Mouse (Mus musculus) E14TG2a.4 (cell line): Measurements from ENCODE around the gene Sema6d.

Source experiments
- H3K27me3 ChIP-seq: 2 replicates; pipeline ENCODE4 v1.6.1; 2014; ENCODE audit warnings: low read length, control low read depth; ENCODE audit not compliant: insufficient read depth
- H3K36me3 ChIP-seq: 2 replicates; pipeline ENCODE4 v1.6.1; 2014; ENCODE audit warnings: low read length, control low read depth; ENCODE audit not compliant: insufficient read depth
- H3K4me1 ChIP-seq: replicated peaks from 2 replicates; pipeline ENCODE4 v1.6.1; 2014; ENCODE audit warnings: low read depth, low read length, control low read depth
- H3K4me3 ChIP-seq: replicated peaks from 2 replicates; pipeline ENCODE4 v1.5.1; 2014; ENCODE audit warnings: mild to moderate bottlenecking, low read length
- H3K9me3 ChIP-seq: 2 replicates; pipeline ENCODE4 v1.6.1; 2014; ENCODE audit warnings: low read length, control low read depth
- CTCF ChIP-seq: conservative IDR thresholded peaks from 2 replicates; pipeline ENCODE4 v1.5.1; 2014; ENCODE audit warnings: low read length
- NANOG ChIP-seq: IDR thresholded peaks from 2 replicates; pipeline ENCODE4 v1.6.1; 2014; ENCODE audit warnings: borderline replicate concordance, low read length, mixed read lengths
- POU5F1 ChIP-seq: IDR thresholded peaks from 2 replicates; pipeline ENCODE4 v1.6.1; 2014; ENCODE audit warnings: low read length, borderline replicate concordance

The Sema6d gene

DNA sequence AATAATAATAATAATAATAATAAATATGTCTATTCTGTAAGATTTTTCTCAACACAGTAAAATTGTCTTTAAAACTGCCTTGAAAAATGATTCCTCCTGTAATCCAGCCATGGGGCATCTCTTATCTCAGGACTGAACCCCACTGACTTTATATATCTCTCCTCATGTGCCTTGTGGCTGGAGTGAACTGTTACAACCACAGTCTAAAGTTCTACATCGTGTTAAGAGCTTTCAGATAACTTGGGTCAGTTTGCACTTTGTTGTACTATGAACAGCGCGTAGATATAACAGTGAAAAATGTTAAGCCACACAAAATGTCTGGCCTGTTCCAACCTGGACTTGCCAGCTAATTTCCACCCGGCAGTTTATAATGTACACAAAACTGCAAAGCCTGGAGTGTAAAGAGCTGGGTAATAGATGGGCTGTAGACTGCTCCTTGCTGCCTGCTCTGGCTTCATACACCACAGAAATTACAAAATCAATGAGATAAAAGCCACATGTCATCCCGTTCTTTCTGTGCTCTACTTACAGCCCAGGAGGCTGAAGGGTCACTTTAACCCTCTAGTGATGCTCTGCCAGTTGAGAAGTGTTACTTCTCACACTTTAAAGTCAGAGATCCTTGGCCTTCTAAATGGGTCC lies 467.2 kb downstream of the Sema6d start:
- Histone ChIP-seq H3K4me1 (no peaks in the 10 kb centered on the region), H3K4me3 (no peak overlapping the region), H3K9me3 (no peaks in the 10 kb centered on the region), H3K27me3 (no peaks in the 10 kb centered on the region), H3K36me3 (no peaks in the 10 kb centered on the region)
- TF ChIP-seq POU5F1 (no peak), NANOG (no peak), CTCF (no peak)

DNA sequence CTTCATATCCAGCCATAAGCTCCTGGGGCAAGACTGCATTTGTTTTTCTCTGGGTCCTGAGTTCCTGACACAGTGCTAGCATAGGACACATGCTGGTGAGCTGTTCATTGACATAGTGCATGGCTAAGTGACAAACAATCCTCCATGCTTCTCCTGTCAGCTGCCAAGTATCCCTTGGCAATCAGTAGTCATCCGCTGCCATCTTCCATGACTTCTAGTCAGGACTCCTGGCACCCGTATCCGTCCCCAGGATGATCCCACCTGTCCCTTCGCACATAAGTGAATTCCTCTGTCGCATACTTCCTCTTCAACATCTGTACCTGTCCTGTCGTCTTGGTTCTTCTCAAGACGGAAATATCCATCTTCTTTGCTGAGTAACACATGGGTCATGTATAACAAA lies 468.3 kb downstream of the Sema6d start:
- H3K9me3 ChIP-seq = no peaks in the 10 kb centered on the region
- TF ChIP-seq NANOG (no peak), POU5F1 (no peak), CTCF (no peak)

DNA sequence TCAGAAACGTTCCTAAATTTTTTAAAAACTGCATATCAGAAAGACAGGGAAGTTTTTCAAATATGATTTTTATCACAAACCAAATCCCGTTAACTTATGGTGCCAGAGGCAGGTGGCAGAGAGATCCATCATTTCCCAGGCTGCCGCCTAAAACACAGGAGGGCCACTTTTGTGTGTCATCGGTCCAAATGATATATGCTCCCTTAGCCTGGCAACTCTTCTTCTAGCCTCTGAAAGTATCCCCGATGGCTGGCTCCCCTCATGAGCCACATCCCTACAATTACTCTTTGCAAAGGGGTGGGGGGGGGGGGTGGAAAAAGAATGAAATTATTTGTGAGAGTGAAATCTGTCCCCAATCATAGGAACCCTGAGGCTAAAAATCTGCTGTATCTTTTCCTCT lies 471.9 kb downstream of the Sema6d start:
- no peaks in the 10 kb centered on the region for H3K4me1 ChIP-seq
- H3K4me3 ChIP-seq = no peak overlapping the region
- H3K27me3 ChIP-seq = no peaks in the 10 kb centered on the region
- TF ChIP-seq CTCF = no peak
- TF ChIP-seq POU5F1 = no peak
- no peak for TF ChIP-seq NANOG
- no peaks in the 10 kb centered on the region for H3K36me3 ChIP-seq
- no peaks in the 10 kb centered on the region for H3K9me3 ChIP-seq

More for the DNA sequence above, 468.3 kb downstream of the Sema6d start:
- Histone ChIP-seq H3K36me3 (no peaks in the 10 kb centered on the region), H3K4me3 (no peak overlapping the region), H3K27me3 (no peaks in the 10 kb centered on the region), H3K4me1 (no peaks in the 10 kb centered on the region)

DNA sequence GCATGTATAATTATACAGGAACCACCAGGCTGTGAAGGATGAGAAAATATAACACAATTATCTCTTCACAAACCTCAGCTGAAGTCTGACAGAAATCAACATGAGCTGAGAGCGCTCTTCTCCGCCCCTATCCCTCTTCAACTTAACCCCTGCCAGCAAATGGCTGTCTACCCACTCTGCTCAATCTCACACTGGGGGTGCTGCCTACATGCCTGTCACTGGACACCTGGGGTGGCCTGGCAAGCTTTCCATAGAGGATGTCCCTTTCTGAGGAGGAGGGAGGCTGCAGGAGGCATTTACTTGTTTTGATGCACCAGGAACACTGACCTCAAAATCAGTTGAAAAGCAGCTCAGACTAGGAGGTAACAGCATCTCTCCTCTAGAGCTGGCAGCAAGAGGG lies 472.3 kb downstream of the Sema6d start:
- no peak for TF ChIP-seq NANOG
- TF ChIP-seq CTCF = no peak
- TF ChIP-seq POU5F1 = no peak
- no peaks in the 10 kb centered on the region for H3K4me1 ChIP-seq
- H3K9me3 ChIP-seq = no peaks in the 10 kb centered on the region

DNA sequence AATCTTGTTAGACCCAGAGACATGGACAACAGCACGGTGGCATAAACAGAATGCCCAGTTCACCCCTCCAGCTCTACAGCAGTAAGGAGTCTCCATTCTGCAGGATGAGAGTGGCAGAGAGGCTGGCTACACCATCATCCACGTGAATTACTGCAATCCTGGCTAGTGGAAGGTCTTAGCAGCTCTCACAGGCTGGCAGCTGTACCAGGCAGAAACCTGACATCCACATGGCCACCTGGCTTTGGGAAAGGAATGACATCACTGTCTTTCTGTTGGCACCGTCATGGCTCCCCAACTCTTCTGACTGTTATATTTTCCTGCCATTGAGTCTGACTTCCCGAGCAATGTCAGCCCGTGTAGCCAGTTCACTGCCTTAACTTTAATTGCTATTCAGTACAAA lies 474.0 kb downstream of the Sema6d start:
- TF ChIP-seq CTCF (no peak), POU5F1 (no peak), NANOG (no peak)
- Histone ChIP-seq H3K4me1 (no peaks in the 10 kb centered on the region), H3K27me3 (no peaks in the 10 kb centered on the region), H3K4me3 (no peak overlapping the region), H3K36me3 (no peaks in the 10 kb centered on the region), H3K9me3 (no peaks in the 10 kb centered on the region)

More for the DNA sequence above, 472.3 kb downstream of the Sema6d start:
- Histone ChIP-seq H3K4me3 (no peak overlapping the region), H3K27me3 (no peaks in the 10 kb centered on the region), H3K36me3 (no peaks in the 10 kb centered on the region)

DNA sequence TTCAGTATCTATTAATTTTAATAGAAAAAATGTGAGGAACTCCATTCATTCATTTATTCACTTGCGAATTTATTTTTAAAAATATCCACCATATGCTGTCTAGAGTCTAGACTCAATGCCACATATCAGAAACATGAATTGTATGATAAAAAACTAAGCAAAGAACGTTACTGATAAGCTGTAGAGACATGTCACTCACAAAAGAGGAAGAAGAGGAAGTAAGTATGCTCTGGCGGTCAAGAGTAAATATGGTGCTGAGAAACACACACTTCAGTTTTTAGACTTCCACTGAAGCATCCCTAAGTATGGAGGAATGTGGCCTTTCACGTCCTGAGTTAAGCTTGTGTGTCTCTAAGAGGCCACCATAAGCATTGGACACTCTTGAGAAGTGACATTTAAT lies 484.0 kb downstream of the Sema6d start:
- Histone ChIP-seq H3K27me3 (no peaks in the 10 kb centered on the region), H3K4me1 (no peaks in the 10 kb centered on the region), H3K9me3 (no peaks in the 10 kb centered on the region), H3K4me3 (no peak overlapping the region), H3K36me3 (no peaks in the 10 kb centered on the region)
- TF ChIP-seq CTCF (no peak), NANOG (no peak), POU5F1 (no peak)

DNA sequence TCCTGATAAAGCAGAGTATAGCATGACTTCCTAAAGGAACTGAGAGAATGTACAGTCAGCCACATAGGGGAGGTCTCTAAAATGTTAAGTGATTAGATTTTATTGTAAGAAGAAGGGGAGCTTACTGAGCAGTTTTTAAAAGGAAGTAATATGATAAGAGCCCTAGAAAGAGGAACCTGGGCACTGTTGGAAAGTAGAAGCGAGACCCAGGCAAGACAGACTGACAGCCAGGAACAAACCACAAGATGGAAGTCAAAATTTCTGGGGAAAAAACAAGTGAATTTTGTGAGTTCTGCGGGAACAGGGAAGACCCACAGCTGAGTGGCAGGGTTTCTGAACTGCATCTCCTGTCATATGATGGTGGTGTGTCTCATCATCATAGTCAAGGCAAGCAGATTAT lies 486.3 kb downstream of the Sema6d start:
- Histone ChIP-seq H3K36me3 (no peaks in the 10 kb centered on the region), H3K27me3 (no peaks in the 10 kb centered on the region), H3K4me1 (no peaks in the 10 kb centered on the region), H3K9me3 (no peaks in the 10 kb centered on the region), H3K4me3 (no peak overlapping the region)
- TF ChIP-seq NANOG (no peak), CTCF (no peak), POU5F1 (no peak)

DNA sequence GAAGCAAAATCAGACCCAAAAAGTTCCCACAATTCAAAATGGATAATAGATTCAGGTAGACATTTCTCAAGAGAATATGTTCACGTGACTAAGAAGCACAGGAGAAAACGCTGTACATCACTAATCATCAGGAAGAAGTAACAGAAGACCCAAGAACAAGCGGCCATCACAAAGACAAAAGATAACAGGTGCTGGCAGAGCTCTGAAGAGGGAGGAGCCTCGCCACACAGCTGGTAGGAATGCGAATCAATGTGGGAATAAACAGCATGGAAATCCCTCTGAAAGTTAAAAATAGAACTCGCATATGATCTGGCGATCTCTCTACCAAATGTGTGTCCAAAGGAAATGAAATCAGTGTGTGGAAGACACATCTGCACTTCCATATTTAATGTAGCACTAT lies 493.8 kb downstream of the Sema6d start:
- no peaks in the 10 kb centered on the region for H3K27me3 ChIP-seq
- no peaks in the 10 kb centered on the region for H3K4me1 ChIP-seq
- H3K4me3 ChIP-seq = no peak overlapping the region
- no peaks in the 10 kb centered on the region for H3K9me3 ChIP-seq
- TF ChIP-seq NANOG (no peak), CTCF (no peak), POU5F1 (no peak)
- no peaks in the 10 kb centered on the region for H3K36me3 ChIP-seq

DNA sequence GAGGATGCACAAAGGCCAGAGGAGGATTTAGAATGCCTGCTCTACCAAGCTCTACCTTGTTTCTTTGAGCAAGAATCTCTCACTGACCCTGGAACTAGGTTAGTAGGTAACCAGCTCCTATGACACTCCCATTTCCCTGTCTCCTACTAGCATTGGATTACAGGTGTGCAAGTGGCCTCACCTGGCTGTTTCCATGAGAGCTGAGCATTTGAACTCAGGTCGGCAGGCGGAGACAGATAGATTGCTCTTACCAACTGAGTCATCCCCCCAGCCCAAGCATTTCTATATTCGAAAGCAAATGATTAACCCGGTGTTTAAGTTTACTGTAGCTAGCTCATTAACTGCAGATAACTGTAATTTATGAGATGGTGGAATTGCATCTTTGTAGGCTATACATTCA lies 503.0 kb downstream of the Sema6d start:
- H3K4me1 ChIP-seq = no peaks in the 10 kb centered on the region
- H3K4me3 ChIP-seq = no peak overlapping the region
- no peaks in the 10 kb centered on the region for H3K36me3 ChIP-seq
- H3K27me3 ChIP-seq = no peaks in the 10 kb centered on the region
- TF ChIP-seq CTCF = no peak
- TF ChIP-seq NANOG = no peak
- no peak for TF ChIP-seq POU5F1
- no peaks in the 10 kb centered on the region for H3K9me3 ChIP-seq
